Mouse (Mus musculus): Measurements from ENCODE around the gene Gnai2. TPM values are rescaled to one million over a fixed set of nuclear protein-coding genes. Genes with fewer than 3 reads are reported as not detected.

Gene Gnai2
- polyA plus RNA-seq, 1 experiment = 752 TPM

GRCm38 (mm10) chr9:107571534-107572326 is 63.4 kb downstream of the Gnai2 start:
- no peak overlapping the region for H3K4me3 ChIP-seq (ENCODE audit: extremely low read depth, insufficient read depth, insufficient read length)
- no peak for DNase-seq (ENCODE audit: low read depth in 1 of 2, low spot score in 2 of 2)

DNA sequence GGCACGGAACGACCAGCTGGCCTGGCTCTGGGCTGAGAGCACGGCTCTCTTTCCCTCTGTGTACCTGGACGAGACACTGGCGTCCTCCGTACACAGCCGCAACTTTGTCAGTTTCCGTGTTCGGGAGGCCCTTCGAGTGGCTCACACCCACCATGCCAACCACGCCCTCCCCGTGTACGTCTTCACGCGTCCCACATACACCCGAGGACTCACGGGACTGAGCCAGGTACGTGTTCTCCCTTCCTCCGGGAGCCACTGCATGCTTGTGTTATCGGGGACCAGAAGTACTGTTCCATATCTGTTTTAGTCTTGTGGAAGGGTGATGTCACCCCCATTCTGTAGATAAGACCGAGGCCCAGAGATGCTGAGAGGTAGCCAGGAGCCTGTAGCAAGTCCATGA is 64.3 kb downstream of the Gnai2 start:
- H3K4me3 ChIP-seq (ENCODE audit: extremely low read depth, insufficient read depth, insufficient read length) = no peak overlapping the region
- no peak for DNase-seq (ENCODE audit: low read depth in 1 of 2, low spot score in 2 of 2)
- WGBS = 85% methylated on average over 21 of the region's 21 CpGs
- peaks cover 9% of the 10 kb centered on the region; the same call in 1 of the 2 replicates for H3K4me1 ChIP-seq (ENCODE audit: control insufficient read depth, insufficient read depth, insufficient read length)
- no peaks in the 10 kb centered on the region for H3K27me3 ChIP-seq (ENCODE audit: control insufficient read depth, insufficient read depth, low read length)
- no peaks in the 10 kb centered on the region; the same call in 1 of the 2 replicates for H3K36me3 ChIP-seq (ENCODE audit: control insufficient read depth, insufficient read depth, low read length)
- H3K27ac ChIP-seq (ENCODE audit: insufficient read depth, low read length) = no peak overlapping the region
- TF ChIP-seq CTCF (IDR thresholded peaks at IDR 0.05; ENCODE audit: extremely low read depth, insufficient read depth, insufficient read length, insufficient replicate concordance) (no peak), POLR2A (IDR thresholded peaks at IDR 0.05; ENCODE audit: low read depth, low read length) (no peak)

More at GRCm38 (mm10) chr9:107571534-107572326, 63.4 kb downstream of the Gnai2 start:
- no peaks in the 10 kb centered on the region; the same call in 1 of the 2 replicates for H3K36me3 ChIP-seq (ENCODE audit: control insufficient read depth, insufficient read depth, low read length)
- H3K27me3 ChIP-seq (ENCODE audit: control insufficient read depth, insufficient read depth, low read length) = no peaks in the 10 kb centered on the region
- H3K4me1 ChIP-seq (ENCODE audit: control insufficient read depth, insufficient read depth, insufficient read length) = peaks cover 9% of the 10 kb centered on the region; the same call in 1 of the 2 replicates
- no peak overlapping the region for H3K27ac ChIP-seq (ENCODE audit: insufficient read depth, low read length)
- WGBS = 91% methylated on average over 22 of the region's 22 CpGs
- TF ChIP-seq POLR2A (IDR thresholded peaks at IDR 0.05; ENCODE audit: low read depth, low read length) (no peak), CTCF (IDR thresholded peaks at IDR 0.05; ENCODE audit: extremely low read depth, insufficient read depth, insufficient read length, insufficient replicate concordance) (no peak)

- no peak overlapping the region for H3K27ac ChIP-seq (ENCODE audit: insufficient read depth, low read length)
- no peak for DNase-seq (ENCODE audit: low read depth in 1 of 2, low spot score in 2 of 2)
- TF ChIP-seq POLR2A (IDR thresholded peaks at IDR 0.05; ENCODE audit: low read depth, low read length) = no peak
- TF ChIP-seq CTCF (IDR thresholded peaks at IDR 0.05; ENCODE audit: extremely low read depth, insufficient read depth, insufficient read length, insufficient replicate concordance) = no peak
- no peak overlapping the region; the same call in 1 of the 2 replicates for H3K4me3 ChIP-seq (ENCODE audit: extremely low read depth, insufficient read depth, insufficient read length)
- peaks cover 9% of the 10 kb centered on the region; the same call in 1 of the 2 replicates for H3K4me1 ChIP-seq (ENCODE audit: control insufficient read depth, insufficient read depth, insufficient read length)
- 79% methylated on average over 13 of the region's 13 CpGs for WGBS
- H3K27me3 ChIP-seq (ENCODE audit: control insufficient read depth, insufficient read depth, low read length) = no peaks in the 10 kb centered on the region
- no peaks in the 10 kb centered on the region; the same call in 1 of the 2 replicates for H3K36me3 ChIP-seq (ENCODE audit: control insufficient read depth, insufficient read depth, low read length)
Observed at GRCm38 (mm10) chr9:107570016-107570415, 65.2 kb downstream of the Gnai2 start.

DNA sequence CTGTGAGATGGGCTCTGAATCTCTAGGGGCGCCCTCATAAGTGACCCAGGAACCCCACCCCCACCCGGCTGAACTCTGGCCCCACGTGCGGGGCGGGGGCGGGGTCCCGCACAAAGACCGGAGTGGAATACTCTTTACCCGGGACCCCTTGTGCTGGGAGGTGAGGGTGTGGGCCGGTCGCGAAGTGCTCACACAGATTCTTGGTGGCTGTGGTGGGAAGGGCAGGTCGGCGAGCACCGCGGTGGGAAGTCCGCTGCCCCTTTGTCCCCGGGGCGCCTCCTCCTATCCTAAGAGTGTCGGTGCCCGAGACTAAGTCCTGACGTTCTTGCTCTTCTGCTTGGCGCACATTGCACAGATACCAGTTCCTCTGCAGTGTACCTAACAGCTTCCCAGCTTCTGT is 65.9 kb downstream of the Gnai2 start:
- TF ChIP-seq POLR2A (IDR thresholded peaks at IDR 0.05; ENCODE audit: low read depth, low read length) = no peak
- no peak for TF ChIP-seq CTCF (IDR thresholded peaks at IDR 0.05; ENCODE audit: extremely low read depth, insufficient read depth, insufficient read length, insufficient replicate concordance)
- Histone ChIP-seq H3K4me1 (ENCODE audit: control insufficient read depth, insufficient read depth, insufficient read length) (peaks cover 9% of the 10 kb centered on the region; the same call in 1 of the 2 replicates), H3K4me3 (ENCODE audit: extremely low read depth, insufficient read depth, insufficient read length) (peak overlapping the region; percentile 88), H3K27me3 (ENCODE audit: control insufficient read depth, insufficient read depth, low read length) (no peaks in the 10 kb centered on the region), H3K36me3 (ENCODE audit: control insufficient read depth, insufficient read depth, low read length) (no peaks in the 10 kb centered on the region; the same call in 1 of the 2 replicates), H3K27ac (ENCODE audit: insufficient read depth, low read length) (peak overlapping the region; percentile 43; the same call in 1 of the 2 replicates)
- no peak for DNase-seq (ENCODE audit: low read depth in 1 of 2, low spot score in 2 of 2)
- 0% methylated on average over 23 of the region's 23 CpGs for WGBS

- TF ChIP-seq CTCF (IDR thresholded peaks at IDR 0.05; ENCODE audit: extremely low read depth, insufficient read depth, insufficient read length, insufficient replicate concordance) (no peak), POLR2A (IDR thresholded peaks at IDR 0.05; ENCODE audit: low read depth, low read length) (no peak; the same call in 1 of the 2 replicates)
- H3K36me3 ChIP-seq (ENCODE audit: control insufficient read depth, insufficient read depth, low read length) = no peaks in the 10 kb centered on the region; the same call in 1 of the 2 replicates
- no peaks in the 10 kb centered on the region for H3K27me3 ChIP-seq (ENCODE audit: control insufficient read depth, insufficient read depth, low read length)
- WGBS = 2% methylated on average over 41 of the region's 41 CpGs
- H3K4me3 ChIP-seq (ENCODE audit: extremely low read depth, insufficient read depth, insufficient read length) = peak overlapping the region; percentile 88
- peak overlapping the region; percentile 62 for H3K27ac ChIP-seq (ENCODE audit: insufficient read depth, low read length)
- peak; percentile 79 to 80 for DNase-seq (ENCODE audit: low read depth in 1 of 2, low spot score in 2 of 2)
- H3K4me1 ChIP-seq (ENCODE audit: control insufficient read depth, insufficient read depth, insufficient read length) = peaks cover 15% of the 10 kb centered on the region; the same call in 1 of the 2 replicates
Observed at GRCm38 (mm10) chr9:107568331-107569261, 66.6 kb downstream of the Gnai2 start.

- 74% methylated on average over 18 of the region's 18 CpGs for WGBS
- no peak for DNase-seq (ENCODE audit: low read depth in 1 of 2, low spot score in 2 of 2)
- Histone ChIP-seq H3K4me1 (ENCODE audit: control insufficient read depth, insufficient read depth, insufficient read length) (peaks cover 17% of the 10 kb centered on the region; the same call in 1 of the 2 replicates), H3K4me3 (ENCODE audit: extremely low read depth, insufficient read depth, insufficient read length) (peak within 1 kb of the TSS; percentile 88), H3K27ac (ENCODE audit: insufficient read depth, low read length) (peak within 1 kb of the TSS; percentile 62), H3K27me3 (ENCODE audit: control insufficient read depth, insufficient read depth, low read length) (no peaks in the 10 kb centered on the region), H3K36me3 (ENCODE audit: control insufficient read depth, insufficient read depth, low read length) (no peaks in the 10 kb centered on the region; the same call in 1 of the 2 replicates)
- TF ChIP-seq POLR2A (IDR thresholded peaks at IDR 0.05; ENCODE audit: low read depth, low read length) (no peak), CTCF (IDR thresholded peaks at IDR 0.05; ENCODE audit: extremely low read depth, insufficient read depth, insufficient read length, insufficient replicate concordance) (no peak)
Observed at GRCm38 (mm10) chr9:107567702-107568319, 67.4 kb downstream of the Gnai2 start, which contains the start of gene Hyal2. Gene Hyal2 (plus strand): TSS chr9:107567945.
